8 mouse cellular contexts compared by ENCODE assay signal in the genomic region with DNA sequence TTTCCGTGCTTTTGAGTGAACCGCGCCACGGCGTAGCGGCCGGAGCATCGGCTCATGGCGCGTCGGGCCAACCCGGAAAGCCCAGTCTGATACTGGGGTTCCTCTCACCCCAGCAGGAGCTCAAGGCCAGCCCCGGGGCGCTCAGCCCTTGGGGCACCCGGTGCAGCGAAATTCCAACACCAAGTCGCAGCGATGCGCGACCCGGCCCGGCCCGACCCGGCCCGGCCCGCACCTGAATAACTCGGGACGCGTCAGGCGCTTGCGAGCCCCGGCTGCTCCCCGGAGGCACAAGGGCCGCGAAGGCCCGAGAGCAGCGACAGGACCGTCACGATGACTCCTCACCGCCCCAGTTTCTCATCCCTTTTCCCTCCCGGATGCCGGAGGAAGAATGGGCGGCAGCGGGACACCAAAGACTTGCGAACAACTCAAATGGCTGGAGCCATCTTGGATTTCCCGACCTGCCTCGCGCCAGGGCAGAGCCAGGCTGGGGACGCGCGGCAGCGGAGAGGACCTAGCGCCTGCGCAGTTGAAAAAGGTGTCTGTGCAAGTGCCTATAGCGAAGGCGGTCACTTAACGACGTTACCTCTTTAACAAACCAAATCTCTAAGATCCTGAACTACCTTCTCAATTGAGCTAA. TPM values are rescaled to one million over a fixed set of nuclear protein-coding genes. Genes with fewer than 3 reads are reported as not detected.
DNase-seq lines count a peak whose midpoint lies in the region; ATAC-seq and TF ChIP-seq lines count a peak whose summit lies in the region.

A gene (minus strand): TSS at position 471 of the 637 bp plus-strand sequence.

- H3K9ac ChIP-seq in heart, embryonic 11.5 days (ENCODE audit: low read depth, low read length) = peak within 1 kb of the TSS; percentile 100
- peak within 1 kb of the TSS; percentile 93 for H3K9ac ChIP-seq in kidney, embryonic 16.5 days (replicated peaks; ENCODE audit: low read length)
- peak within 1 kb of the TSS; percentile 97 for H3K9ac ChIP-seq in liver, adult 2 months (ENCODE audit: low read depth, low read length)

- DNase-seq in B cell, adult 2 months = peak; percentile 87
- DNase-seq in brain, adult 2 months (ENCODE audit: low read depth, low spot score) = peak; percentile 98
- peak; percentile 86 for DNase-seq in liver, adult 2 months (ENCODE audit: extremely low read depth, low read depth, low spot score)
- DNase-seq in splenic B cell, adult 2 months (ENCODE audit: low read depth, low spot score) = peak; percentile 92

- no peaks in the 10 kb centered on the region for H3K9me3 ChIP-seq in heart, embryonic 11.5 days (replicated peaks; ENCODE audit: control insufficient read depth, low read length)
- H3K9me3 ChIP-seq in kidney, embryonic 16.5 days (ENCODE audit: low read length) = no peaks in the 10 kb centered on the region

- peaks cover 9% of the 10 kb centered on the region for H3K36me3 ChIP-seq in heart, embryonic 11.5 days (ENCODE audit: control insufficient read depth, insufficient read depth, low read length)
- H3K36me3 ChIP-seq in kidney, embryonic 16.5 days (ENCODE audit: insufficient read depth, low read length) = peaks cover 14% of the 10 kb centered on the region
- peaks cover 8% of the 10 kb centered on the region; the same call in 1 of the 2 replicates for H3K36me3 ChIP-seq in liver, adult 2 months (ENCODE audit: control insufficient read depth, insufficient read depth, low read length)
- H3K36me3 ChIP-seq in myocyte (ENCODE audit: control insufficient read depth, insufficient read depth) = peaks cover 4% of the 10 kb centered on the region
- H3K36me3 ChIP-seq in splenic B cell, adult 2 months (ENCODE audit: control insufficient read depth, insufficient read depth, low read length, poor library complexity, severe bottlenecking) = peaks cover 2% of the 10 kb centered on the region; the same call in 1 of the 2 replicates

- TF ChIP-seq POLR2A in liver, adult 2 months (IDR thresholded peaks at IDR 0.05; ENCODE audit: extremely low read depth, insufficient read depth, low read length) = peak; percentile 58; the same call in 1 of the 2 replicates
- TF ChIP-seq POLR2A in myocyte (IDR thresholded peaks at IDR 0.05; ENCODE audit: insufficient read length, low read depth) = peak; percentile 62

- no peak for TF ChIP-seq CTCF in liver, adult 2 months (IDR thresholded peaks at IDR 0.05; ENCODE audit: low read depth, low read length)

- H3K4me3 ChIP-seq in heart, embryonic 11.5 days (ENCODE audit: low read depth, low read length) = peak within 1 kb of the TSS; percentile 100
- peak within 1 kb of the TSS; percentile 90 for H3K4me3 ChIP-seq in kidney, embryonic 16.5 days (ENCODE audit: low read length)
- H3K4me3 ChIP-seq in liver, adult 2 months (ENCODE audit: insufficient read depth, low read depth, low read length) = peak within 1 kb of the TSS; percentile 94
- H3K4me3 ChIP-seq in myocyte = peak within 1 kb of the TSS; percentile 46

- peak within 1 kb of the TSS; percentile 62 for H3K4me2 ChIP-seq in heart, embryonic 11.5 days
- H3K4me2 ChIP-seq in kidney, embryonic 16.5 days (replicated peaks; ENCODE audit: low read depth, low read length) = peak within 1 kb of the TSS; percentile 75
- peak within 1 kb of the TSS; percentile 80 for H3K4me2 ChIP-seq in myocyte (ENCODE audit: low read depth)

- H3K27me3 ChIP-seq in heart, embryonic 11.5 days (ENCODE audit: control insufficient read depth, insufficient read depth, low read length) = no peaks in the 10 kb centered on the region
- H3K27me3 ChIP-seq in kidney, embryonic 16.5 days (ENCODE audit: insufficient read depth, low read length) = no peaks in the 10 kb centered on the region
- no peaks in the 10 kb centered on the region for H3K27me3 ChIP-seq in liver, adult 2 months (ENCODE audit: control insufficient read depth, insufficient read depth, low read length)
- H3K27me3 ChIP-seq in myocyte (ENCODE audit: control insufficient read depth, insufficient read depth, insufficient read length) = no peaks in the 10 kb centered on the region
- no peaks in the 10 kb centered on the region for H3K27me3 ChIP-seq in splenic B cell, adult 2 months (ENCODE audit: control insufficient read depth, insufficient read depth, low read length, poor library complexity, severe bottlenecking)

- H3ac ChIP-seq in myocyte (ENCODE audit: control insufficient read depth, insufficient read length) = peak within 1 kb of the TSS; percentile 52

- ATAC-seq in erythroblast, adult 5-6 weeks (replicated peaks; ENCODE audit: low FRiP score, poor library complexity, severe bottlenecking) = peak; percentile 98
- peak; percentile 89 for ATAC-seq in heart, embryonic 11.5 days (replicated peaks; ENCODE audit: insufficient number of reproducible peaks, low FRiP score, low TSS enrichment)
- ATAC-seq in kidney, embryonic 16.5 days (ENCODE audit: low FRiP score, low TSS enrichment) = peak; percentile 97

- WGBS in heart, embryonic 11.5 days (ENCODE audit: insufficient replicate concordance) = 0% methylated on average over 58 of the region's 58 CpGs
- under 1% methylated on average over 55 of the region's 58 CpGs for WGBS in kidney, embryonic 16.5 days
- WGBS in liver, adult 2 months = under 1% methylated on average over 58 of the region's 58 CpGs

- H3K79me2 ChIP-seq in liver, adult 2 months (ENCODE audit: control insufficient read depth, insufficient read depth, low read length) = peaks cover 4% of the 10 kb centered on the region; the same call in 1 of the 2 replicates
- peaks cover 29% of the 10 kb centered on the region for H3K79me2 ChIP-seq in myocyte (ENCODE audit: control insufficient read depth, insufficient read depth)

- peak within 1 kb of the TSS; percentile 89 for H3K27ac ChIP-seq in heart, embryonic 11.5 days (ENCODE audit: low read depth, low read length)
- peak within 1 kb of the TSS; percentile 84 for H3K27ac ChIP-seq in kidney, embryonic 16.5 days (ENCODE audit: low read length)
- H3K27ac ChIP-seq in liver, adult 2 months (replicated peaks; ENCODE audit: insufficient read depth, low read depth, low read length) = peak within 1 kb of the TSS; percentile 62

- H3K4me1 ChIP-seq in heart, embryonic 11.5 days (ENCODE audit: control insufficient read depth, insufficient read depth, low read length) = peaks cover 8% of the 10 kb centered on the region
- peaks cover 15% of the 10 kb centered on the region for H3K4me1 ChIP-seq in kidney, embryonic 16.5 days (ENCODE audit: insufficient read depth, low read length)
- peaks cover 4% of the 10 kb centered on the region; the same call in 1 of the 2 replicates for H3K4me1 ChIP-seq in liver, adult 2 months (ENCODE audit: control insufficient read depth, insufficient read depth, low read length)

TF ChIP-seq in myocyte, 11 proteins besides CTCF, POLR2A, EP300 and RAD21:
- TF ChIP-seq POLR2AphosphoS2 (IDR thresholded peaks at IDR 0.05; ENCODE audit: insufficient read length, low read depth) (peak; percentile 25), MYOD1 (IDR thresholded peaks at IDR 0.05; ENCODE audit: control insufficient read depth in 1 of 3, insufficient read length in 2 of 3, low read depth in 2 of 3) (peak in 1 of 3 experiments; percentile 2), SRF (IDR thresholded peaks at IDR 0.05; ENCODE audit: control insufficient read depth, insufficient read length, low read depth) (no peak), MAX (IDR thresholded peaks at IDR 0.05; ENCODE audit: low read depth) (no peak), E2F4 (IDR thresholded peaks at IDR 0.05; ENCODE audit: insufficient read depth) (peak; percentile 34)

RNA-seq across cellular contexts. Expression of the gene that starts here (rescaled TPM):
- total RNA-seq in erythroblast, adult 5-6 weeks (2015; ENCODE audit: low replicate concordance) = 16.9 and 23.2 TPM in 2 replicates
- 26.8 and 30.1 TPM in 2 replicates for total RNA-seq in erythroblast, adult 5-6 weeks (2017; ENCODE audit: low replicate concordance)
- 62.6 and 65.1 TPM in 2 replicates for polyA plus RNA-seq in heart, embryonic 11.5 days (2014; fragmentation: Nextera tagmentation; extraction: Ambion mirVana)
- 62.1 and 65.9 TPM in 2 replicates for polyA plus RNA-seq in kidney, embryonic 16.5 days (2015; fragmentation: Nextera tagmentation; extraction: Ambion mirVana)
- 33.0 and 42.8 TPM in 2 replicates for total RNA-seq in liver, adult 2 months (2014; rRNA removed)
- polyA plus RNA-seq in liver, adult 2 months (2012; rRNA removed) = 18.4 and 22.3 TPM in 2 replicates
- polyA plus RNA-seq in myocyte (2012; fragmentation: generic; extraction: Trizol) = 36.4 TPM

Comparison
In these comparisons a context has a peak if more than half of its experiments do, and no peak if none do; other contexts are left out.
1. Peak in every context shown above with its lines: DNase-seq, ATAC-seq, H3K4me3 ChIP-seq and H3K27ac ChIP-seq.
2. H3K4me3 ChIP-seq: peak in every context shown above with its lines; median percentile 100 in heart, embryonic 11.5 days; 94 in liver, adult 2 months; 90 in kidney, embryonic 16.5 days; 46 in myocyte.